In the genomic region with DNA sequence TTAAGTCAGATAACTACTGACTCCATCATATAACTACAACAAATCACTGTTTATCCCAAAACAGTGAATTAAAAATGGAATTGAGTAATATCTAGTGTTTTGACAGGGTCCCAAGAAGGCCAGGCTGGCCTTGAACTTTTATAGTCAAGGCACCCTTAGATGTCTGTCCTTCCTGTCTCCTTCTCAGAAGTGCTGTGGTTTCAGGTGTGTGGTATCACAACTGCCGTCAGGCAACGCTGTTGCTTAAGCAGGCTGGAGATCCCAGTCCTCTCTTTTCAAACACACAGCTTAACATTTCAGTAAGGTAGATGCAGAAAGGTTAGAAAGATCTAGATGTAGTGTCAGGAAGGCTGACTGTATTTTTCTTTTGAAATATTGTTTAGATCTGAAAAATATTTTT, we compare ENCODE assay signal across 25 mouse cellular contexts. TPM values are rescaled to one million over a fixed set of nuclear protein-coding genes. Genes with fewer than 3 reads are reported as not detected.
A peak's percentile ranks its signal among the peaks of the same experiment; 100 is the strongest.
DNase-seq lines count a peak whose midpoint lies in the region; ATAC-seq lines count a peak whose summit lies in the region.
"Had no signal": no experiment of that assay in that cellular context is flagged by ENCODE, and none has a peak within 500 bp of the region (broad histone marks: within the 10 kb centered on the region; RNA-seq: fewer than 3 reads in every experiment).

No protein-coding gene starts in this region.

- peak overlapping the region; percentile 18; the same call in 1 of the 2 replicates for H3K4me2 ChIP-seq in heart, embryonic 13.5 days
- H3K4me2 ChIP-seq: embryonic facial prominence, embryonic 13.5 days; forebrain, embryonic 15.5 days; limb, embryonic 13.5 days; liver, embryonic 13.5 days; lung, embryonic 14.5 days; midbrain, embryonic 12.5 days; neural tube, embryonic 13.5 days had no signal

- H3K4me1 ChIP-seq in heart, embryonic 13.5 days = peaks cover 77% of the 10 kb centered on the region
- H3K4me1 ChIP-seq: neural tube, embryonic 13.5 days had no signal

- no peak for ATAC-seq in heart, embryonic 13.5 days (ENCODE audit: extremely low read depth, insufficient number of reproducible peaks, low FRiP score, low TSS enrichment)
- peak; percentile 73 for ATAC-seq in CD4-positive, CD25-positive, alpha-beta regulatory T cell, adult 4 months
- peak; percentile 63 for ATAC-seq in inflammation-experienced regulatory T-cells, adult 6 months
- ATAC-seq: activated CD4-positive, CD25-positive, alpha-beta regulatory T cell, adult 4 months; forebrain, embryonic 15.5 days; hindbrain, postnatal 0 days; Patski had no signal

- no peak for DNase-seq in heart, postnatal 14 days
- peak; percentile 27 for DNase-seq in thymus, postnatal 0 days (ENCODE audit: low spot score)
- no peak for DNase-seq in left cerebral cortex, postnatal 25 days (ENCODE audit: low spot score in 2 of 2)
- no peak for DNase-seq in kidney, adult 8-10 months
- DNase-seq in lung, postnatal 10 days = no peak
- DNase-seq: adrenal gland, postnatal 10 days; B cell, adult 2 months; cerebellum, adult 9-10 months; gastrocnemius, postnatal 14 days; liver, embryonic 13.5 days; right cerebral cortex, adult 18-20 months had no signal

- peak overlapping the region; percentile 62 for H3K9ac ChIP-seq in heart, embryonic 13.5 days
- H3K9ac ChIP-seq: embryonic facial prominence, embryonic 13.5 days; forebrain, embryonic 15.5 days; limb, embryonic 13.5 days; liver, embryonic 13.5 days; lung, embryonic 14.5 days; midbrain, embryonic 12.5 days; neural tube, embryonic 13.5 days had no signal

- intact Hi-C loops in heart, postnatal 14 days (cut with DNase I) = no loop called here
- intact Hi-C loops in left cerebral cortex, postnatal 25 days (cut with DNase I) = no loop called here

- no peak overlapping the region for H3K4me3 ChIP-seq in heart, embryonic 13.5 days
- H3K4me3 ChIP-seq: embryonic facial prominence, embryonic 13.5 days; forebrain, embryonic 15.5 days; hindbrain, embryonic 10.5 days; limb, embryonic 13.5 days; liver, embryonic 13.5 days; midbrain, embryonic 12.5 days; neural tube, embryonic 13.5 days had no signal

- H3K27me3 ChIP-seq in heart, embryonic 13.5 days (replicated peaks) = no peaks in the 10 kb centered on the region
- H3K27me3 ChIP-seq: embryonic facial prominence, embryonic 13.5 days; forebrain, embryonic 15.5 days; limb, embryonic 13.5 days; liver, embryonic 13.5 days; midbrain, embryonic 12.5 days; neural tube, embryonic 13.5 days; Patski had no signal

- H3K36me3 ChIP-seq in heart, embryonic 13.5 days = peaks cover 71% of the 10 kb centered on the region
- H3K36me3 ChIP-seq: forebrain, embryonic 15.5 days; midbrain, embryonic 12.5 days; neural tube, embryonic 13.5 days had no signal

- 58% methylated on average over 2 of the region's 2 CpGs for WGBS in heart, embryonic 13.5 days

- H3K27ac ChIP-seq in heart, embryonic 13.5 days (replicated peaks) = peak overlapping the region; percentile 76
- H3K27ac ChIP-seq: embryonic facial prominence, embryonic 13.5 days; forebrain, embryonic 15.5 days; hindbrain, embryonic 10.5 days; hindbrain, postnatal 0 days; limb, embryonic 13.5 days; liver, embryonic 13.5 days; macrophage; midbrain, embryonic 12.5 days; neural tube, embryonic 13.5 days had no signal

- no peaks in the 10 kb centered on the region for H3K9me3 ChIP-seq in heart, embryonic 13.5 days
- H3K9me3 ChIP-seq: embryonic facial prominence, embryonic 13.5 days; forebrain, embryonic 15.5 days; hindbrain, embryonic 10.5 days; limb, embryonic 13.5 days; liver, embryonic 13.5 days; midbrain, embryonic 12.5 days; neural tube, embryonic 13.5 days had no signal

RNA-seq across cellular contexts. Expression of gene Gyg, which starts 13.0 kb away (rescaled TPM):
- 686 and 787 TPM in 2 replicates for polyA plus RNA-seq in heart, embryonic 13.5 days (2015; fragmentation: Nextera tagmentation; extraction: Ambion mirVana)
- total RNA-seq in heart, postnatal 14 days (2021) = 100 to 1,000 TPM; 135 to 136 TPM
- 100 to 1,000 TPM; 101 to 102 TPM for polyA plus RNA-seq in CD4-positive, CD25-positive, alpha-beta regulatory T cell, adult 4 months (2017; shearing (Covaris generic))
- 100 to 1,000 TPM in 2 of 3 experiments, 10 to 100 TPM in 1; 92.6 to 129 (median 107) TPM for polyA plus RNA-seq in inflammation-experienced regulatory T-cells, adult 6 months (2017; shearing (Covaris generic))
- polyA plus RNA-seq in thymus, postnatal 0 days (2015; fragmentation: Nextera tagmentation; extraction: Ambion mirVana) = 56.1 and 58.1 TPM in 2 replicates
- 10 to 100 TPM; 30.4 to 30.9 TPM for total RNA-seq in left cerebral cortex, postnatal 25 days (2021)
